Mouse (Mus musculus): ENCODE results near the gene Celf5. TPM values are rescaled to one million over a fixed set of nuclear protein-coding genes. Genes with fewer than 3 reads are reported as not detected.

Gene Celf5
- total RNA-seq, 2 experiments from 2014 or later: 259 to 261 TPM

GRCm38 (mm10) chr10:81481605-81482532 lies 640 bp downstream of the Celf5 start:
- DNase-seq (ENCODE audit: low spot score in 2 of 2): peak; percentile 49

- DNase-seq (ENCODE audit: low spot score in 2 of 2): no peak
These were observed 8.0 kb downstream of the Celf5 start for GRCm38 (mm10) chr10:81474461-81474860.

- DNase-seq (ENCODE audit: low spot score in 2 of 2): peak; percentile 74 to 77
These were observed 9.5 kb downstream of the Celf5 start for GRCm38 (mm10) chr10:81473003-81473451.

DNA sequence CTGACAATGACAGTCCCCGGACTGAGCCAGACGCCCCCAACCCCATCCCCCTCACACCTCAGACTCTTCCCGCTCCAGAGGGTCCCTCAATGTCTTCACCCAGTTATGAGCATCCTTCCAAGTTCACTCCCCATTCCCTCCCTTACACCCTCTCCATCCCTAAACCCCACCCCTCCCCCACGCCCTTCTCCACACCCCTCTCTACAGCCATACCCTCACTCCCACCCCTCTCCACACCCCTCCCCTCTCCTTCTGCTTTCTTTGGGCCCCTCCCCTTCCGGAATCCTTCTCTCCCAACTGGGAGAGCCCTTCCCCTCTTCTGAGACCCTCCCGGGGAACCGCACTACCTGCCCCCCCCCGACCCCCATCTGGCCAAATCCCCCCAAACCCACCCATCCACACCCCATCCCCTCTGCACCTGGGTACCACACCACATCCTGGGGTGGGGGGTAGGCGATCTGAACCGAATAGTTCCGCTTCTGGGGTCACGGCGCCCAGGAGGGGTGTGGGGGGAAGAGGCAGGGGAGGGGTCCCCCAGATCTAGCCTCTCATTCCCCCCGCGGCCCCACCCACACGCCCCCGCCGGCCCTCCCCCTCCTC lies 10.0 kb downstream of the Celf5 start:
- DNase-seq (ENCODE audit: low spot score in 2 of 2): no peak

DNA sequence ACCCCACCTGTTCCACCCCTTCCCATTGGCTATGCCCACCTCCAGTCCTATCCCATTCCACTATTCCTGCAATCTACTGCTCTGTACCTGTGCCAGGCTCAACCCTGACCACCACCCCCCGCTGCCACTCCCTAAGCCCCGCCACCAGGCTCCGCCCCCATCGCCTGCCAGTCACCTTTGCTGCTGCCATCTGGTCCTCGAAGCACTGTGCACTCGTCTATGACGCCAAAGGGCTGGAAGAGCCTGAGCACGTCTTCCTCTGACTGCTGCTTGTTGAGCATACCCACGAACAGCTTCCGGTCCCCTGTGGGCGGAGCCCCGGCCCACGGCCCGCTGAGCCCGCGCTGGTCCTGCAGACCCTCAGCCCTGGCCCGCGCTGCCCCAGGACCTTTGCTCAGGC lies 12.1 kb downstream of the Celf5 start:
- no peak for DNase-seq (ENCODE audit: low spot score in 2 of 2)

DNA sequence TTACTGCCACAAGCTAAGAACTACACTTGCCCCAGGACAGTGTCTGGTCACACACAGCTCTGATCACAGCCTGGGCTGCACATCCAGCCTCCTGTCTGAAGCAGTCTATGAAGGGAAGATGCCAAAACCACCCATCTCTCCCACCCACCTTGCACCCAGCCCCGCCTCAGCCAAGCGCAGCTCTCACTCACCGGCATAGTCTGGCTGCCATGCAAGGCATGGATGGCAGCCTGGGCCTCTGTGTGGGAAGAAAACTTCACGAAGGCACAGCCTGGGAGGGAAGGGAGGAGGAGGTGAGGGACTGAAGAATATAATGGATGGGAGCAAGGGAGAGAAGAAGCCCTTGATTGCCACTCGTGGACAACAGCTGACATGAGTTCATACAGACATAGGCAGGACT lies 13.3 kb downstream of the Celf5 start:
- DNase-seq (ENCODE audit: low spot score in 2 of 2): no peak

- DNase-seq (ENCODE audit: low spot score in 2 of 2): no peak
These were observed 14.8 kb downstream of the Celf5 start for GRCm38 (mm10) chr10:81467670-81468235.

GRCm38 (mm10) chr10:81466881-81467280 lies 15.6 kb downstream of the Celf5 start:
- no peak for DNase-seq (ENCODE audit: low spot score in 2 of 2)

- peak in 1 of 2 experiments; percentile 11 for DNase-seq (ENCODE audit: low spot score in 2 of 2)
These were observed 16.4 kb downstream of the Celf5 start for GRCm38 (mm10) chr10:81466066-81466465.

DNA sequence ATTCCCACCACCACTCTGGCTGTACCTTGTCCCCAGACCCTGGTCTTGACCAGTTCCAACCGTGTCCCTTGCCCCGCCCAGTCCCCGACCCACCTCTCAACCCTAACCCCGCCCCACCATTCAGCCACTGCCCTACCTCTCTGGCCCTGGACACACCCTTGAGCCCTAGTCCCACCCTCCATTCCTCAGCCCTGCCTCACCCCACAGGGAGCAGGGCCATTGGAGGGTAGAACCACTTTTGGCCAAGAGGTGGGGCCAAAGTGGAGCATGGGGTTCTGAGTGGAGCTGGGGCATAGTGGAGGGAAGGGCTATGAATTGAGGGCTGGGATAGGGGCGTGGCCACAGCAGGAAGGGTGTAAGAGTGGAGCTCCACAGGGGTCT lies 17.3 kb downstream of the Celf5 start:
- peak in 1 of 2 experiments; percentile 15 for DNase-seq (ENCODE audit: low spot score in 2 of 2)

DNA sequence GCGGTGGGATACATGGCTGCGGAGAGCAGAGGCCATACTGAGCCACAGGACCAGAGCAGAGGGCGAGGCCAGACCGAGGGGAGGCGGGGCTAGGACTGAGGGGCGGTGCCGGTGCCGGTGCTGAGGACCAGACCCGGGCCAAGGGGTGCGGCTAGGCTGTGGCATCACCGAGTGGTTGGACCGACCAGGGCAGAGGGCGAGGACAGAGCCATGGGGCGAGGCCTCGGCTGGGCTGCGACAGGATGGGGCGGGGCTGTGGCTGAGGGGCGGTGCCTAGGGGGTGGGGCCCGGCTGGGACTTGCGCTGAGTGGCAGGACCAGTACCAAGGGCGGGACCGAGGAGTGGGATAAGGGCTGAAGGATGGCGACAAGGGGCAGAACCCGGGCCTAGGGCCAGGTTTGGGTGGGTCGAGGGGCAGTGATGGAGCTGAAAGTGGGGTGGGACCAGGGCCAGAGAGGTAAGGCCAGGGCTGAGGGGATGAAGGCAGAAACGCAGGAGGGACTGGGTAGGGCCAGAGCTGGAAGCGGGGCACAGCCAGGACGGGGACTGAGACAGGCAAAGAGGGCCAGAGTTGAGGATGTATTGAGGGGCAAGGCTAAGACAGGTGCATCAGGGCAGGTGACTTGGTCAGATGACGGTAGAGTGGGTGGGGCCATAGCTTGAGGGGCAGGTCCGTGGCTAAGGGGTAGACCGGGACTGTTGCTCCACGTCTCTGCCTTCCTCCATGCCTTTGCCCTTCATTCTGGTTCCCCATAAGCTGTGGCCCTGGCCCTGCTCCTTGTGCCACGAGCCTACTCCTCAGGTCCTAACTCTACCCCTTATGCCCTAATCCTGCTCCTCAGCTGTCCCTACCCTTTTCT lies 17.9 kb downstream of the Celf5 start:
- peak; percentile 30 to 49 for DNase-seq (ENCODE audit: low spot score in 2 of 2)

- peak; percentile 7 to 14 for DNase-seq (ENCODE audit: low spot score in 2 of 2)
These were observed 19.0 kb downstream of the Celf5 start for GRCm38 (mm10) chr10:81463531-81463930.

- peak in 1 of 2 experiments; percentile 10 for DNase-seq (ENCODE audit: low spot score in 2 of 2)
These were observed 19.6 kb downstream of the Celf5 start for GRCm38 (mm10) chr10:81462917-81463316.

GRCm38 (mm10) chr10:81462415-81462804 lies 20.1 kb downstream of the Celf5 start:
- peak in 1 of 2 experiments; percentile 8 for DNase-seq (ENCODE audit: low spot score in 2 of 2)

DNA sequence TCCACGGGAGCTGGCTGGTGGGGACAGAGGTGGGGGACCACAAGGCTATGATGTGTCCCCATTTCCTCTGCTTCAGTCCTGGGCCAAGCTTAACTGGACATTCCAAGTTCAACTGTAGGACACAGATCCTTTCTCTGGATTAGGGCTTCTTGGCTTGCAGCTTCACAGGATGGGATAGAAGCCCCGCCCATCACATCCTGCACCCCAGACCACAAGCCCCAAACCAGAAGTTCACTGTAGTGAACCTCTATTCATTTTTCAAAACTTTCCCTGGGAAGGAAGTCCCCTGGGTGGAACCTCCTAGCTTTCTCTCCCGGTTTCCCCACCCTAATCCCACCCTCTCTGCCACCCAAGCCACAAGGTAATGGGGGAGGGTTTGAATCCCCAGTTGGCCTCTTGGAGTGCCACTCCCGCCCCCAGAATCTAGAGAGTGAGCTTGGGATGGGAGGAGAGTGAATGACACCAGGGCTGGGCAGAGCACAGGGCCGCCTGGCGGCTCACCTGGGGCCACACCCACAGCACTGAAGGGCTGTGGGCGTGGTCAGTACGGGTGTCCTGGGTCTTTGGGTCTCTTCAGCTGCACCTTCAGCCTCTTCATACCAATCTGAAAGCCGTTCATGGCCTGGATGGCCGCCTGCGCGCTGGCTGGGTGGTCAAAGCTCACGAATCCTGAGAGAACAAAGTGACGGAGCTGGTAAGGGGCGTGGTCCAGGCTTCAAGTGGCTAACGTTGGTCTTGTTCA lies 20.7 kb downstream of the Celf5 start:
- peak in 1 of 2 experiments; percentile 19 for DNase-seq (ENCODE audit: low spot score in 2 of 2)

DNA sequence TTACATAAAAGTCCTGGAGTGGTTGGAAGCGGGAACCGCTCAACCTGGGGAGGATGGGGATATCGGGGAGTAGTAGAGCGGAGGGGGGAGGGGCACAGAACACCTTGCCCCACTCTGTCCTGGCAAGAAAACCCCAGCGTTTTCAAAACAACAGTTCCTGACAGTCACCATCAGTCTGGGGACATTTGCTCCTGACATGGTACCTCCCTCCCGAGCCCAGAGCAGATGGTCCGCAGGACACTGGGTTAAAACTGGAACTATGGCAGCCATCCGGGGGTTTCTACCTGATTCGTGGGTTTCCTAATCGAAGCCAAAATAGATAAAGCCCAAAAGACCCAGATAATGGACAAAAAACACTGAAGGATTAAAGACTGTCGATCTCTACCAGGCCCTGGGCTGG lies 21.6 kb downstream of the Celf5 start:
- DNase-seq (ENCODE audit: low spot score in 2 of 2): no peak

- peak; percentile 10 to 20 for DNase-seq (ENCODE audit: low spot score in 2 of 2)
These were observed 22.0 kb downstream of the Celf5 start for GRCm38 (mm10) chr10:81460471-81460870.

DNA sequence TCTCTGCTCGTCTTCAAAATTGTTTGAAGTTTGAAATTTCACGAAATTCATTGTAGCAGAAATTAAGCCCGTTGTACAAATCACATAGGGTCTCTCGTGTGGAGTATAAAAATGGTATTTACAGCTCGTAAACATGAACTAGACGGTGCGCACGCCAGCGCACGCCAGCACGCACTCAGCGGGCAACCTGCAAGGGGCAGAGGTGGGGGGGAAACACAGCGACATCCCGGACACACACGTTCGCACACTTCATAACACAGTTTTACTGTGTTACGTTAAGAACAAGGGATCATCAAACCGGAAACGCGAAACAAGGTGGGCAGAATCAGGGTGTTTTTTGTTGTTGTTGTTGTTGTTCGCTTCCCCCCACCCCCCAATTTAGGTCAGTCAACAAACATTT lies 23.1 kb downstream of the Celf5 start:
- DNase-seq (ENCODE audit: low spot score in 2 of 2): peak in 1 of 2 experiments; percentile 13

DNA sequence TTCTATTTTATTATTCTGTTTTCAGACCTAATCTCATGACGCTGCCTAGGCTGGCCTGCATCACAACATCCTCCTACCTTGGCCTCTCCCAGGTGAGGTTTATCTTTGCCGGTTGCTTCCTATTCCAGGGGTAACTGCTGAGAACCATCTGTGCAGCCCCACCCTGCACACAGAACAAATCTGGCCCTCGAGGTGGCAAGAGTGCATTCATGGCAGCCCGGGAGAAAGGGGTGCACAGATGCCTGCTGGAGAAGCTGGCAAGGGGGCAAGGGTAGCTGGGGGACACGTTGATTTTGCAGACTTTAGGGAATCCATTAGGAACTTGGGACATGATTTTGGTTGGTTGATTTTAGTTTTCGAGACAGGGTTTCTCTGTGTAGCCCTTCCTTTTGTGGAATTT lies 24.2 kb downstream of the Celf5 start:
- DNase-seq (ENCODE audit: low spot score in 2 of 2): peak in 1 of 2 experiments; percentile 12

- DNase-seq (ENCODE audit: low spot score in 2 of 2): peak; percentile 6 to 16
These were observed 24.9 kb downstream of the Celf5 start for GRCm38 (mm10) chr10:81457624-81458023.

Measured in layer of hippocampus, postnatal 10 days (tissue).